Mouse (Mus musculus) liver, embryonic 14.5 days (tissue): ENCODE data around the gene Stag3.

Source experiments
- CTCF ChIP-seq: IDR thresholded peaks from 2 replicates; pipeline ENCODE4 v1.5.1; 2016; ENCODE audit warnings: antibody characterized with exemption, low read depth, control low read depth
- EP300 ChIP-seq: IDR thresholded peaks from 2 replicates; pipeline ENCODE4 v1.6.1; 2016; ENCODE audit warnings: antibody characterized with exemption, low read depth

GRCm38 (mm10) chr5:138233778-138234177 lies 46.3 kb upstream of the Stag3 start:
- no peak for TF ChIP-seq CTCF
- TF ChIP-seq EP300: no peak
